ENCODE assay signal across 8 mouse cellular contexts in the genomic region with DNA sequence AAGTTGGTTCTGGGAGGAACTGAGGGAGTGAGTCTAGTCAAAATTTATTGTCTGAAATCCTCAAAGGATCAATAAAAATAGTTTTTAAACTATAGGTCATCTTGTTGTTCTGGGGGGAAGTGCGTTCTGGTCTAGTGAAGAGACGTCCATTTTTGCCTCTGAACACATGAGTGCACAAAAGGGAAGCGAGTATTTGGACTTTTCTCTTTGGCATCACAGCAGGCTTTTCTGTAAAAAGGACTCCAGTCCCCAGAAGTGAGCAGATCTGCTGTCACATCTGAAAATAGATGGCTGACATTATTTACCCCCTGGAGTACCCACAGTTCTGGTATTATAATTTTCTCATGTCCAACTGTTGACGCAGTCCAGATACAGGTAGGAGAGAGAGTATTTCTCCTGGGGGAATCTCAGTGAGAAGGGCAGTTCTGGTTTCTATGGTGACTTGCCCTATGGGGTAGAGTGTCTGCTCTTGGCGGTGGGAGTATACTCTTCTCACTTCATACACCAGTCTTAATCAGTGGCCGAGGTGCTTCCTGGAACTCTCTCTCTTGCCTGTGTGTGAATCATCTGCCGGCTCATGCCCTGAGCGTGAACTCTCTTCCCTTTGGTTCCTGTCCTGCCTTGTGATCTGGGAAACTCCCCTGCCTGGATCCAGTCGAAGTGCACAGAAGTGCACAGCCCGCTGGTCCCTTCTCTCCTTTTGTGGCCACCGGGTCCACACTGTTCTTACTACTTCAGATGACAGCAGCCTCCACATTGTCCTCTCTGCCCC. TPM values are rescaled to one million over a fixed set of nuclear protein-coding genes. Genes with fewer than 3 reads are reported as not detected.
DNase-seq lines count a peak whose midpoint lies in the region; ATAC-seq and TF ChIP-seq lines count a peak whose summit lies in the region.
"Had no signal": no experiment of that assay in that cellular context is flagged by ENCODE, and none has a peak within 500 bp of the region (broad histone marks: within the 10 kb centered on the region; RNA-seq: fewer than 3 reads in every experiment).

No protein-coding gene starts in this region.

- no peaks in the 10 kb centered on the region for H3K27me3 ChIP-seq in CH12.LX (replicated peaks)
- no peaks in the 10 kb centered on the region for H3K27me3 ChIP-seq in kidney, adult 2 months (replicated peaks; ENCODE audit: control insufficient read depth, insufficient read depth, low read length)

- H3K4me1 ChIP-seq in CH12.LX (ENCODE audit: control insufficient read depth in 1 of 2, insufficient read depth in 2 of 2), result peaks cover 36 to 97% of the 10 kb centered on the region in 2 experiments
- peaks cover 56% of the 10 kb centered on the region for H3K4me1 ChIP-seq in kidney, adult 2 months (ENCODE audit: control insufficient read depth, insufficient read depth, low read length)

- ATAC-seq in granulocyte monocyte progenitor cell, adult 5-6 weeks (replicated peaks; ENCODE audit: poor library complexity, severe bottlenecking), result peak; percentile 43
- ATAC-seq in megakaryocyte, adult 5-6 weeks (ENCODE audit: poor library complexity, severe bottlenecking), result peak; percentile 63

- H3K36me3 ChIP-seq in CH12.LX (replicated peaks in 1 of 2; ENCODE audit: control insufficient read depth in 1 of 2, insufficient read depth in 1 of 2, low read length in 1 of 2), result peaks cover 5 to 41% of the 10 kb centered on the region in 2 experiments
- no peaks in the 10 kb centered on the region; the same call in 1 of the 2 replicates for H3K36me3 ChIP-seq in kidney, adult 2 months (ENCODE audit: control insufficient read depth, insufficient read depth, low read length)

- peak; percentile 85 for DNase-seq in A20 (ENCODE audit: low read depth, low spot score)
- DNase-seq in CH12.LX (ENCODE audit: extremely low read depth), result peak; percentile 76
- DNase-seq in kidney, adult 2 months, result peak; percentile 67
- DNase-seq in retina, postnatal 1 day, result no peak
- no peak for DNase-seq in frontal cortex, adult 2 months (ENCODE audit: extremely low spot score in 1 of 2, low spot score in 1 of 2)

- no peaks in the 10 kb centered on the region for H3K9me3 ChIP-seq in CH12.LX (replicated peaks; ENCODE audit: low read length)

- 16% methylated on average over 11 of the region's 11 CpGs for WGBS in kidney, adult 2 months

- peaks cover 50% of the 10 kb centered on the region for H3K79me2 ChIP-seq in CH12.LX (replicated peaks; ENCODE audit: control insufficient read depth, extremely low read depth, insufficient read depth, poor library complexity, severe bottlenecking)

- TF ChIP-seq POLR2A in CH12.LX (IDR thresholded peaks at IDR 0.05; ENCODE audit: low read depth, low read length), result 0 out of 2 replicates have a peak, but pooled peaks have one; percentile 31
- TF ChIP-seq POLR2A in kidney, adult 2 months (IDR thresholded peaks at IDR 0.05; ENCODE audit: low read depth, low read length), result no peak

- H3K4me2 ChIP-seq in CH12.LX (ENCODE audit: insufficient read depth, low read depth, poor library complexity, severe bottlenecking), result peak overlapping the region; percentile 61

- peak overlapping the region; percentile 37 for H3K9ac ChIP-seq in CH12.LX (ENCODE audit: insufficient read depth, low read depth)

- dilution Hi-C loops in CH12.LX (cut with MboI; ENCODE audit: extremely low pct_ligation_motif_present, extremely low pct_unique_long_range_greater_than_20kb, low sequenced_read_pairs), result no loop called here

- peak; percentile 82 for TF ChIP-seq EP300 in CH12.LX (IDR thresholded peaks at IDR 0.05; ENCODE audit: low read length)

- H3K4me3 ChIP-seq in CH12.LX (replicated peaks in 1 of 3; ENCODE audit: low read depth in 2 of 3, low read length in 2 of 3, poor library complexity in 1 of 3), result peak overlapping the region in 2 of 3 experiments; percentile 3 to 10
- no peak overlapping the region for H3K4me3 ChIP-seq in kidney, adult 2 months (ENCODE audit: insufficient read depth, low read depth, low read length)

- in situ Hi-C loops in CH12.LX (cut with MboI; ENCODE audit: low pct_ligation_motif_present, low pct_unique_long_range_greater_than_20kb, low sequenced_read_pairs), result no loop called here

- TF ChIP-seq RAD21 in CH12.LX (IDR thresholded peaks at IDR 0.05; ENCODE audit: low read depth, low read length), result no peak

- H3K27ac ChIP-seq in CH12.LX (ENCODE audit: insufficient read depth, low read depth), result peak overlapping the region; percentile 92
- H3K27ac ChIP-seq in kidney, adult 2 months (ENCODE audit: insufficient read depth, low read depth, low read length), result peak overlapping the region; percentile 66

- no peak for TF ChIP-seq CTCF in CH12.LX (conservative IDR thresholded peaks at IDR 0.05 in 1 of 2, IDR thresholded peaks at IDR 0.05 in 1 of 2; ENCODE audit: low read depth in 2 of 2, low read length in 2 of 2)
- no peak for TF ChIP-seq CTCF in kidney, adult 2 months (conservative IDR thresholded peaks at IDR 0.05; ENCODE audit: insufficient read depth, insufficient read length, low read depth, low read length)

TF ChIP-seq in CH12.LX, 34 proteins besides CTCF, POLR2A, EP300 and RAD21:
- TF ChIP-seq ETS1 (conservative IDR thresholded peaks at IDR 0.05; ENCODE audit: low read depth, low read length), result 0 out of 2 replicates have a peak, but pooled peaks have one; percentile 18
- peak; percentile 48; the same call in 1 of the 2 replicates for TF ChIP-seq SIN3A (IDR thresholded peaks at IDR 0.05; ENCODE audit: low read length)
- peak; percentile 5; the same call in 1 of the 2 replicates for TF ChIP-seq SMC3 (IDR thresholded peaks at IDR 0.05; ENCODE audit: low read depth, low read length)
- peak; percentile 81 for TF ChIP-seq IRF4 (IDR thresholded peaks at IDR 0.05; ENCODE audit: low read depth, low read length)
- TF ChIP-seq ZMIZ1 (IDR thresholded peaks at IDR 0.05; ENCODE audit: low read depth, low read length), result no peak
- TF ChIP-seq CHD2 (IDR thresholded peaks at IDR 0.05; ENCODE audit: low read length), result no peak
- TF ChIP-seq PAX5 (IDR thresholded peaks at IDR 0.05; ENCODE audit: low read length), result no peak
- TF ChIP-seq RCOR1 (conservative IDR thresholded peaks at IDR 0.05; ENCODE audit: low read depth, low read length), result peak; percentile 61; the same call in 1 of the 2 replicates
- peak; percentile 29 for TF ChIP-seq BHLHE40 (IDR thresholded peaks at IDR 0.05; ENCODE audit: low read depth, low read length)
- TF ChIP-seq E2F4 (IDR thresholded peaks at IDR 0.05; ENCODE audit: insufficient replicate concordance, low read depth, low read length), result 0 out of 2 replicates have a peak, but pooled peaks have one; percentile 8
- TF ChIP-seq MEF2A (IDR thresholded peaks at IDR 0.05; ENCODE audit: borderline replicate concordance, low read depth, low read length), result peak; percentile 64

RNA-seq across cellular contexts. Expression of a gene that starts 15.2 kb away (rescaled TPM):
- total RNA-seq in CH12.LX (2012; rRNA removed) (92.8 and 117 TPM in 2 replicates), CH12.LX (2014; rRNA removed) (176 and 194 TPM in 2 replicates)
- polyA plus RNA-seq in CH12.LX (2012; ENCODE audit: insufficient read length, low read depth), result 102 TPM in 2 replicates
- total RNA-seq in granulocyte monocyte progenitor cell, adult 5-6 weeks (2014; fragmentation: Nextera tagmentation), result 47.3 and 48.3 TPM in 2 replicates
- total RNA-seq in granulocyte monocyte progenitor cell, adult 5-6 weeks (2017), result 60.2 and 67.6 TPM in 2 replicates
- 168 and 197 TPM in 2 replicates for polyA plus RNA-seq in kidney, adult 2 months (2012; rRNA removed)
- 163 and 174 TPM in 2 replicates for total RNA-seq in megakaryocyte, adult 5-6 weeks (2015)
- total RNA-seq in megakaryocyte, adult 5-6 weeks (2017), result 174 and 189 TPM in 2 replicates
- 174 and 175 TPM in 2 replicates for polyA plus RNA-seq in frontal cortex, adult 2 months (2012; rRNA removed)

RNA-seq across cellular contexts. Expression of a gene that starts 55.0 kb away (rescaled TPM):
- total RNA-seq in CH12.LX (2012; rRNA removed) (not detected in 2 replicates), CH12.LX (2014; rRNA removed) (not detected in 2 replicates)
- not detected in 2 replicates for polyA plus RNA-seq in CH12.LX (2012; ENCODE audit: insufficient read length, low read depth)
- total RNA-seq in granulocyte monocyte progenitor cell, adult 5-6 weeks (2014; fragmentation: Nextera tagmentation), result not detected in 2 replicates
- total RNA-seq in granulocyte monocyte progenitor cell, adult 5-6 weeks (2017), result not detected in 2 replicates
- not detected in 2 replicates for polyA plus RNA-seq in kidney, adult 2 months (2012; rRNA removed)
- total RNA-seq in megakaryocyte, adult 5-6 weeks (2015), result not detected in 2 replicates
- total RNA-seq in megakaryocyte, adult 5-6 weeks (2017), result not detected in 2 replicates
- polyA plus RNA-seq in frontal cortex, adult 2 months (2012; rRNA removed), result not detected in 2 replicates
- polyA plus RNA-seq: gonadal fat pad, adult 2 months had no signal

RNA-seq across cellular contexts. Expression of a gene that starts 59.0 kb away (rescaled TPM):
- total RNA-seq in CH12.LX (2012; rRNA removed), result not detected in 2 replicates
- not detected in 2 replicates for total RNA-seq in CH12.LX (2014; rRNA removed)
- polyA plus RNA-seq in CH12.LX (2012; ENCODE audit: insufficient read length, low read depth), result not detected in 2 replicates
- not detected in 2 replicates for total RNA-seq in granulocyte monocyte progenitor cell, adult 5-6 weeks (2014; fragmentation: Nextera tagmentation)
- total RNA-seq in granulocyte monocyte progenitor cell, adult 5-6 weeks (2017), result not detected in 2 replicates
- 0.06 and 0.23 TPM in 2 replicates for polyA plus RNA-seq in kidney, adult 2 months (2012; rRNA removed)
- total RNA-seq in megakaryocyte, adult 5-6 weeks (2015), result not detected in 2 replicates
- not detected in 2 replicates for total RNA-seq in megakaryocyte, adult 5-6 weeks (2017)
- 6.6 and 6.9 TPM in 2 replicates for polyA plus RNA-seq in frontal cortex, adult 2 months (2012; rRNA removed)

Comparison
In these comparisons a context has a peak if more than half of its experiments do, and no peak if none do; other contexts are left out.
1. DNase-seq: peak in A20 (single experiment), CH12.LX (single experiment) and kidney, adult 2 months (single experiment); none in retina, postnatal 1 day (single experiment) and frontal cortex, adult 2 months (0 of 2).